Mouse (Mus musculus) liver, embryonic 16.5 days (tissue): ENCODE measurements around the gene Rbfox1. TPM values are rescaled to one million over a fixed set of nuclear protein-coding genes. Genes with fewer than 3 reads are reported as not detected.

ENCODE experiments used
- ATAC-seq: fragments of 200-750 bp; cut with Nextera tagmentation; 2 replicates; pipeline ENCODE4 v1.8.0; 2017; ENCODE audit warnings: low read depth, mild to moderate bottlenecking, moderate number of reproducible peaks, moderate library complexity
- H3K27ac ChIP-seq: fragments of 300-500 bp; sonication (generic); 2 replicates; pipeline ENCODE4 v1.5.1; 2014; ENCODE audit warnings: mild to moderate bottlenecking, low read length
- H3K27me3 ChIP-seq: fragments of 300-500 bp; sonication (generic); 2 replicates; pipeline ENCODE4 v1.6.1; 2014; ENCODE audit warnings: low read depth, low read length, mixed read lengths; ENCODE audit not compliant: control insufficient read depth, insufficient read depth
- H3K36me3 ChIP-seq: fragments of 300-500 bp; sonication (generic); 2 replicates; pipeline ENCODE4 v1.6.1; 2014; ENCODE audit warnings: mild to moderate bottlenecking; ENCODE audit not compliant: control insufficient read depth, insufficient read depth
- H3K4me1 ChIP-seq: fragments of 300-500 bp; sonication (generic); 2 replicates; pipeline ENCODE4 v1.6.1; 2014; ENCODE audit warnings: low read depth, low read length, mixed read lengths; ENCODE audit not compliant: control insufficient read depth
- H3K4me2 ChIP-seq: fragments of 300-500 bp; sonication (generic); 2 replicates; pipeline ENCODE4 v1.6.1; 2014; ENCODE audit warnings: low read depth, low read length, mixed read lengths
- H3K4me3 ChIP-seq: fragments of 300-500 bp; sonication (generic); 2 replicates; pipeline ENCODE4 v1.5.1; 2014; ENCODE audit warnings: low read depth, mild to moderate bottlenecking, low read length
- H3K9ac ChIP-seq: fragments of 300-500 bp; sonication (generic); 2 replicates; pipeline ENCODE4 v1.6.1; 2014; ENCODE audit warnings: low read depth, low read length
- H3K9me3 ChIP-seq: fragments of 300-500 bp; sonication (generic); replicated peaks from 2 replicates; pipeline ENCODE4 v1.6.1; 2016; ENCODE audit warnings: low read length; ENCODE audit not compliant: control insufficient read depth
- WGBS: fragments of 180-500 bp; shearing (Covaris S2); extraction: QIAGEN DNeasy Blood & Tissue Kit; methylation state at CpG from one replicate; pipeline ENCODE4 v1.1.7; 2014; ENCODE audit not compliant: insufficient replicate concordance; 5-methylcytosine and 5-hydroxymethylcytosine counted together
- polyA plus RNA-seq: library from polyadenylated mRNA; unstranded; fragments of >200 nt; fragmentation: Nextera tagmentation; extraction: Ambion mirVana; gene quantifications from 2 replicates; pipeline ENCODE4 v1.2.1, GENCODE M21; 2015

Rbfox1 gene
- polyA plus RNA-seq, 1 experiment from 2014 or later = 0.38 TPM

GRCm38 (mm10) chr16:7076305-7076704 lies 1191.2 kb downstream of the Rbfox1 start:
- no peaks in the 10 kb centered on the region for H3K9me3 ChIP-seq
- no peak overlapping the region for H3K27ac ChIP-seq
- no peak overlapping the region for H3K9ac ChIP-seq
- no peaks in the 10 kb centered on the region for H3K27me3 ChIP-seq
- 77% methylated on average over 1 of the region's 1 CpGs for WGBS
- ATAC-seq = no peak
- H3K36me3 ChIP-seq = no peaks in the 10 kb centered on the region
- no peak overlapping the region for H3K4me3 ChIP-seq
- no peak overlapping the region for H3K4me2 ChIP-seq
- no peaks in the 10 kb centered on the region for H3K4me1 ChIP-seq

- no peak overlapping the region for H3K27ac ChIP-seq
- no peak overlapping the region for H3K9ac ChIP-seq
- H3K36me3 ChIP-seq = no peaks in the 10 kb centered on the region
- no peak for ATAC-seq
- H3K9me3 ChIP-seq = no peaks in the 10 kb centered on the region
- no peaks in the 10 kb centered on the region for H3K27me3 ChIP-seq
- 69% methylated on average over 3 of the region's 3 CpGs for WGBS
- H3K4me3 ChIP-seq = no peak overlapping the region
- no peak overlapping the region for H3K4me2 ChIP-seq
- H3K4me1 ChIP-seq = no peaks in the 10 kb centered on the region
Measured at GRCm38 (mm10) chr16:7076707-7077106, 1191.6 kb downstream of the Rbfox1 start.

GRCm38 (mm10) chr16:7081074-7081568 lies 1196.0 kb downstream of the Rbfox1 start:
- Histone ChIP-seq H3K9ac (no peak overlapping the region), H3K27me3 (no peaks in the 10 kb centered on the region), H3K36me3 (no peaks in the 10 kb centered on the region), H3K4me3 (no peak overlapping the region), H3K9me3 (no peaks in the 10 kb centered on the region), H3K4me2 (no peak overlapping the region), H3K4me1 (no peaks in the 10 kb centered on the region), H3K27ac (no peak overlapping the region)
- WGBS = 56% methylated on average over 3 of the region's 3 CpGs
- no peak for ATAC-seq

GRCm38 (mm10) chr16:7081684-7082255 lies 1196.6 kb downstream of the Rbfox1 start:
- H3K9me3 ChIP-seq = no peaks in the 10 kb centered on the region
- no peak for ATAC-seq
- no peak overlapping the region for H3K27ac ChIP-seq
- no peak overlapping the region for H3K4me3 ChIP-seq
- no peaks in the 10 kb centered on the region for H3K27me3 ChIP-seq
- H3K4me1 ChIP-seq = no peaks in the 10 kb centered on the region
- WGBS = 59% methylated on average over 5 of the region's 5 CpGs
- no peaks in the 10 kb centered on the region for H3K36me3 ChIP-seq
- H3K4me2 ChIP-seq = no peak overlapping the region
- H3K9ac ChIP-seq = no peak overlapping the region

- Histone ChIP-seq H3K9me3 (no peaks in the 10 kb centered on the region), H3K4me3 (no peak overlapping the region), H3K27ac (no peak overlapping the region), H3K27me3 (no peaks in the 10 kb centered on the region), H3K4me1 (no peaks in the 10 kb centered on the region), H3K4me2 (no peak overlapping the region), H3K36me3 (no peaks in the 10 kb centered on the region), H3K9ac (no peak overlapping the region)
- 67% methylated on average over 2 of the region's 2 CpGs for WGBS
- ATAC-seq = no peak
Measured at GRCm38 (mm10) chr16:7083937-7084336, 1198.8 kb downstream of the Rbfox1 start.

GRCm38 (mm10) chr16:7088601-7089430 lies 1203.7 kb downstream of the Rbfox1 start:
- Histone ChIP-seq H3K4me3 (no peak overlapping the region), H3K4me1 (no peaks in the 10 kb centered on the region), H3K36me3 (no peaks in the 10 kb centered on the region), H3K9ac (no peak overlapping the region), H3K4me2 (no peak overlapping the region), H3K27me3 (no peaks in the 10 kb centered on the region), H3K9me3 (no peaks in the 10 kb centered on the region), H3K27ac (no peak overlapping the region)
- 64% methylated on average over 10 of the region's 10 CpGs for WGBS
- no peak for ATAC-seq

GRCm38 (mm10) chr16:7089475-7089874 lies 1204.3 kb downstream of the Rbfox1 start:
- ATAC-seq = no peak
- Histone ChIP-seq H3K9ac (no peak overlapping the region), H3K9me3 (no peaks in the 10 kb centered on the region), H3K4me1 (no peaks in the 10 kb centered on the region), H3K27me3 (no peaks in the 10 kb centered on the region), H3K4me3 (no peak overlapping the region), H3K36me3 (no peaks in the 10 kb centered on the region), H3K4me2 (no peak overlapping the region), H3K27ac (no peak overlapping the region)
- WGBS = 55% methylated on average over 1 of the region's 1 CpGs

GRCm38 (mm10) chr16:7090205-7090604 lies 1205.0 kb downstream of the Rbfox1 start:
- Histone ChIP-seq H3K9me3 (no peaks in the 10 kb centered on the region), H3K9ac (no peak overlapping the region), H3K4me3 (no peak overlapping the region), H3K4me1 (no peaks in the 10 kb centered on the region), H3K4me2 (no peak overlapping the region), H3K27ac (no peak overlapping the region), H3K27me3 (no peaks in the 10 kb centered on the region), H3K36me3 (no peaks in the 10 kb centered on the region)
- 71% methylated on average over 6 of the region's 6 CpGs for WGBS
- no peak for ATAC-seq

- no peaks in the 10 kb centered on the region for H3K27me3 ChIP-seq
- H3K27ac ChIP-seq = no peak overlapping the region
- H3K4me3 ChIP-seq = no peak overlapping the region
- no peak overlapping the region for H3K4me2 ChIP-seq
- H3K4me1 ChIP-seq = no peaks in the 10 kb centered on the region
- no peaks in the 10 kb centered on the region for H3K9me3 ChIP-seq
- ATAC-seq = no peak
- H3K36me3 ChIP-seq = no peaks in the 10 kb centered on the region
- H3K9ac ChIP-seq = no peak overlapping the region
- WGBS = 50% methylated on average over 4 of the region's 4 CpGs
Measured at GRCm38 (mm10) chr16:7092811-7093210, 1207.7 kb downstream of the Rbfox1 start.
